Mouse (Mus musculus) embryo, embryonic 10.5 days (tissue): Measurements from ENCODE around the gene Plcl2.
"Not testable (repeated sequence)": the region's sequence is repeated elsewhere in the genome, so short reads cannot be mapped to it uniquely, and the experiment has no call there.

ENCODE experiments used
- DNase-seq: peaks from one replicate; pipeline ENCODE4 v3.0.0-alpha.2; 2015; ENCODE audit warnings: low spot score

Plcl2 gene

DNA sequence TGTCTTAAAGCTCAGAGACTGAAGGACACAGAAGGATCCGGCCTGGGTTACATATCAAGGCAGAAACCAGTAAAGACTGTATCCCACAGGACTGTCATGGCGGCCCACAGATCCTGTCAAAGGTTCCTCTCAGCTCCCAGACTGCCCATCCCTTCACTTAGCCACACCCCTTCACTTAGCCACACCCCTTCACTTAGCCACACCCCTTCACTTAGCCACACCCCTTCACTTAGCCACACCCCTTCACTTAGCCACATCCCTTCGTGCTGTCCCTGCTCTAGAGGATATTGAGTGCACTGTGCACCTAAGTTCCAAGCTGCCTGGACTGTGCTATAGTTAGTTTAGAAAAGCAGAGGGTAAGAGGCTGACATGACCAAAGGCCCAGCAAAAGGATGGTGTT, 118.5 kb downstream of the Plcl2 start:
- no peak for DNase-seq

DNA sequence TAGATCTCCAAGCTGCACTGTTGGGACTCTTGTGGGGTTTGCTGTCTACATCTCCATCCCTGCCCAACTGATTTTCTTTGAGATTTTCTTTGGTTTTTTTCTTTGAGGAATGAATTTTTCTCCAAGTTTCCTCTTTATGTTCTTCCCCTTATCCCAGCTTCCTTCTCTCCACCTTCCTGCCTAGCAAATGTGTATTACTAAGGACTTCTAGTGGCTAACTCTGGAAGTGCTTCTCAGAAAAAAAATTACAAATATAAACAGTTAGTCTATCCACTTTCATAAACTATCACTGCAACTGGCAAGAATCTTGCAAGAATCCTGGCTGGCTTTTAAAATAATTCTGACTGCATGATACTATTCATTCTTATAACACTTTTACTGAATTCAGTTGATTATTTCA, 119.5 kb downstream of the Plcl2 start:
- DNase-seq: peak; percentile 10

DNA sequence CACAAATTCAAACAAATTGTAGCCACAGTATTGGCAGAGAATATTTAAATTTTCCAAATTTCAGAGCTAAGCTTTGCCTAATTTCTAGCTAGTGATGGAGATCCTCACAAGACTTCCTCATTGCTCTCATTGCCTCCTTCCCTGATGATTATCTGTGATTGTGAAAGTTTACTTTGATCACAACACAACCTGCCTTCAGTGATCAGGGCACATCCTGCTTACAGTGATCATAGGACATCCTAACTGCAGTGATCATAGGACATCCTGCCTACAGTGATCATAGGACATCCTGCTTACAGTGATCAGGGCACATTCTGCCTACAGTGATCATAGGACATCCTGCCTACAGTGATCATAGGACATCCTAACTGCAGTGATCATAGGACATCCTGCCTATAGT, 121.8 kb downstream of the Plcl2 start:
- not testable (repeated sequence) for DNase-seq

DNA sequence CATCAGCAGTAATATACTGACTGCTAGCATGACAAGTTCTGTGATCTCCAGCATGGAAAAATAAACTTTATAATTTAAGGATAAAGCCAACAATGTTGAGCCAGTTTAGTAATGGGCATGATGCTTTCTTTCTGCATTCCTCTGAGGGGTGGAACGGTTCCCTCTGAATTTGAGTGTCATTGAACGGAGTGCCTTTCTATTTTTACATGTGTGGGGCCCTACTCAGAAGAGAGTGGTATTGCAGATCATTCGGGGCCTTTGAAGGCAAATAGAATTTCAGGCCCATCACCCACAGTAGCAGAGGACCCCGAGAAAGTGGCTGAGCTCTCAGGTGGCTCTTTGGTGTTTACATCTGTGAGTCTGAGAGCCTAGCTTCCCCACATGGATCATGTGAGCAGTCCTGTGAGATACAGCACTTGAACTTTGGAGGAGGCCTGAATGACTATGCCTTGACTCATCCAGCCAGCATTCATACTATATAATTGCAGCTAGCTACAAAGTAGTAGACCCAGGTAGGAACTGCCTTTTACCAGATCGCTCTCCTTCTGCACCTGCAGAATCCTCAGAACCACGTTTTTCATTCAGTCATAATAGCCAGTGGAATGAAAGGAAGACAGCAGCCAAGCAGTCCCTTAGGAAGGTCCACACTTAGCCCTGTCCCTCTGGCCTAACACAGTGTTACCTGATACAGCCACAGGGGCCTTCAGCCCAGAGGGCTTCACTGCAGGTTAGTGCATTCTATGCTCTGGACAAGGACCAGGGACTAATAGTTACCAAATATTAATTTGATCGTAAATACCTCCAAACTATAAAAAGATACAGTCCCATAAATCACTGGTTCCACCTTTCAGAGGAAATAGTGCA, 125.0 kb downstream of the Plcl2 start:
- no peak for DNase-seq

- no peak for DNase-seq
Observed at GRCm38 (mm10) chr17:50635961-50636585, 126.9 kb downstream of the Plcl2 start.

GRCm38 (mm10) chr17:50638791-50639190, 129.6 kb downstream of the Plcl2 start:
- no peak for DNase-seq

DNA sequence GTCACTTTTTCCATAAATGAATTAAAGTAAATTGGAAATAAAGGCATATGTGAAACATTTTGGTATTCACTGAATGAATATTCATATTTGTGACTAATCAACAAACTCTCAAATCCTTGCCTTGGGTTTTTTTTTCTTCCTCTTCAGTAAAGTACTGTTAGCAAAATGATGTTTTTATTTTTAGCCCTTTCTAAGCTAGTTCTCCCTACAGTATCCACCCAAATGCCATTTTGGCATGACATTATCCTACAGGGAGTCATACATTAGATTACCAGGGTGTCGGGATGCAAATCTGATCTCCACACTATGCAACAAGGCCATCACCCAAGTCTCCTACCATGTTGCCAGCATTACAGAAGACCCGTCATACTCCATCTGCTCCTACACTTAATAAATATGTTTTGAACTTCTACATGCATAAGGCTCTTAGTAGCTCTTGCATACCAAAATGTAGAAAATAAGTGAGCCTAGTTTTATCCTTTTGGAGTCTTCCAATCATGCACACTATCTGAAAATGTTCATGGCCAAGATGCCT, 131.9 kb downstream of the Plcl2 start:
- no peak for DNase-seq

- DNase-seq: no peak
Observed at GRCm38 (mm10) chr17:50641879-50642278, 132.7 kb downstream of the Plcl2 start.

GRCm38 (mm10) chr17:50643356-50643755, 134.2 kb downstream of the Plcl2 start:
- DNase-seq: no peak

DNA sequence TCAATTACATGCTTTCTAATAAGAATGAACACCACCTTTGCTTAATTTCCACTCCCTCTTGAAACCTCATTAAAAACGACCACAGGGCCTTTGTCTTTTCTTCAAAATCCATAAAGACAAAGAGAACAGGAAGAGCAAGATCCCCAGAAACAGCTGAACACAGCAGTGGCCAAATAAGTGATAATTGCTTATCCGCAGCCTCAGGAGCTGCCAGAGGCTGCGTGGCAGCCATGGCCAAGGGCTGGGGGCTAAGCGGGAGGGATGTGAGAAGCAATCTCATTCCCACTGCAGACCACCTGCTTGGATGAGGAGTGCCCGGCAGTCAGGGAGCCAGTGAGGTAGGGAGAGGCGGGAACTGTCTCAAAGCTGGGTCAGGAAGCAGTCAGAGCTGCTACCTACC, 134.8 kb downstream of the Plcl2 start:
- DNase-seq: no peak

DNA sequence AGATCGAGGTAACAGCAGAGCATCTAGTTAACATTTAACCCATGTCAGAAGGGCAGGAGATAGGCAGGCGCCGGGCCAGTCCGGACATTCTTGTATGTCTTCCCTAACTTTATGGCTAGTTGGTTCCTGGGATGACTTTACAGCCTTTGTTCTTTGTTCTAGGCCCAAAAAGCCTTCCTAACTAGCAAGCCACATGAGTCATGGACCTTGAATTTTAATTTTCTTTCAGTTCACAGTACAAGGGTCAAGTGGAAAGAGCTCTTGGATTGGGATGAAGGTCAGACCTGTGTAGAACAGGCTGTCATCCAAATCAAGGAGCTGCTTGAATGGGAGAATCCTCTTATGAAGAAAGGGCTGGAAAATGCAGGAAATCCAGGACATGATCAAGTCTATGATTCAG, 138.9 kb downstream of the Plcl2 start:
- not testable (repeated sequence) for DNase-seq

GRCm38 (mm10) chr17:50648757-50649419, 139.7 kb downstream of the Plcl2 start:
- no peak for DNase-seq

GRCm38 (mm10) chr17:50650535-50651223, 141.5 kb downstream of the Plcl2 start:
- DNase-seq: no peak

- DNase-seq: no peak
Observed at GRCm38 (mm10) chr17:50654741-50655415, 145.7 kb downstream of the Plcl2 start.

DNA sequence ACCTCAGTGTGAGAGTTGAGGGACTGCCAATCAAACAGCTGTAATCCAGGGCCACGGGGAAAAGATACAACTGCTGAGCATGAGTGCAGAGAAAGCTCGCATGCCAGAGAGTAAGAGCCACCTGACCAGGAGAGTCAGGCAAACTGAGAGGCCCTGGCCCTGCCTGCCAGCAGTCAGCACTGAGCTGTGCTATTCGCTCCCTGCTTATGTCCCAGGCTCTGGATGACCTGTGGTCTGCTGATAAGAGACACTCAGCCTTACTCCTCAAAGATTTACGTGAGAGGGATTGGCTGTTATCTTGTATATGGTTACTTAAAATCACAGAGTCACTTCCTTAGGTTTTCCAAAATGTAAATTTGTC, 146.2 kb downstream of the Plcl2 start:
- DNase-seq: no peak

GRCm38 (mm10) chr17:50657321-50657720, 148.1 kb downstream of the Plcl2 start:
- DNase-seq: no peak

DNA sequence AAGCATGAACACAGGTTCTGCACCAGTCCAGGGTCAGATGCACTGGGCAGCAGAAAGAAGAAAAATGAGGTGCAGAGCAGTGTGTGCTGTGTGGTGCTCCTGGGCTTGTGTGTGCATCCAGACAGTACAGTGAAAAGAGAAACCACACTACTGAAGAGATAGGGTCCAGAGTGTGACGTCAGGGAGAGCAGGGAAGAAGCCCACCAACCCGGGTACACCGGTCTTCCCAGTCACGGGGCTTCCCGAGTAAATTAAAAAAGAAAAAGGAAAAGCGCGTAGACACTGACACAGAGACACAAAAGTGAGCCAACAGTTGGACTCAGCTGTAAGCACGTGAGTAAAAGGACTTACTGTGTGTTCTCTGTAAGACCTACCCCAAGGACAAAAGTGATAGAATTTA, 149.7 kb downstream of the Plcl2 start:
- no peak for DNase-seq

GRCm38 (mm10) chr17:50667596-50667995, 158.4 kb downstream of the Plcl2 start:
- DNase-seq: no peak

DNA sequence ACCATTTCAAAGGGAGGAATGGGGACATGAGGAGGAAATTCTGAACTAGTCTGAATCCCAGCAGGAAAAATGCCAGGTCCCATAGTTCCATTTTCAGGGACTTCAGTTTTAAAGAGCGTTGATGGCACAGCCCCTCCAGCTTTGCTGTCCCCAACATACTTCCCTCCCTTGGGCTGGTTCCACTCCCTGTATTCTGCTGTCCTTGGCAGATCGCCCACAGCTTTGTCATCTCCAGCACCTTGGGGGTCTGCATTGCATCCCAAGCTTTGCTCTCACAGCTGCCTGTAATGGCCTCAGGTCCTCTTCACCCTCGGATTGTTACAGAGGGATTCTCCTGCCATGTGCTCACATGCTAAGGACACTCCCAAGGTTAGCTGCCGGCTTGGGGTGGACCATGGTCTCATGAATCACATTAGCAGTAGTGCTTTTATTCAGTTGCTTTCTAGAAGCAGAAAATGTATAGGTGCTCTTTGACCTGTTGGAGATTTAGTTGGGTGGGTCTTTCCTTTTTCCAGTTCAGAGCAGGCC, 159.5 kb downstream of the Plcl2 start:
- DNase-seq: no peak

GRCm38 (mm10) chr17:50671416-50671815, 162.2 kb downstream of the Plcl2 start:
- no peak for DNase-seq

DNA sequence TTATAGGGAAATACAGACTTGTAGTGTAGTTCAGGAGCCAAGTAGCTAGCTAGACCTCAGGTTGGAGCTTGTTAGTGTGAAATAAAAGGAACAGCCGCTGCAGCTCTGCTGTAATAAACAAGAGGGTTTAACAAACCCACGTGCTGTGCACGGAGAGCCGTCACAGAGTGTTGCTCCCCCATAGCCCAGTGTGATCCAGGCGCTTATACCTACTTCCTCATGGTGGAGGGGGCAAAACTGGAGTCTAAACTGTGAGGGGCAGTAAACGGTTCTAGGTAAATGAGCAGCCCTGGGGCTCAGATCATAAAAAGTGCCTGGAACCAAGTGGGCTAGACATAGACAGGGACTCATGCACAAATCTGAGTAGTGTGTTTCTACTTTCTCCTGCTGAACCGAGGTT, 165.4 kb downstream of the Plcl2 start:
- DNase-seq: no peak
